Mouse (Mus musculus) embryonic fibroblast, embryonic 13.5 days (primary cell): ENCODE data around the gene Rabepk.

Experiments used
- CTCF ChIP-seq: IDR thresholded peaks from 2 replicates; pipeline ENCODE4 v1.5.1; 2011; ENCODE audit warnings: mild to moderate bottlenecking, control low read depth, low read length, moderate library complexity, borderline replicate concordance; ENCODE audit not compliant: insufficient read depth
- POLR2A ChIP-seq: IDR thresholded peaks from 2 replicates; pipeline ENCODE4 v1.6.1; 2011; ENCODE audit warnings: low read depth, mild to moderate bottlenecking, control low read depth, low read length, moderate library complexity

GRCm38 (mm10) chr2:34736626-34737025 is 63.1 kb downstream of the Rabepk start:
- TF ChIP-seq POLR2A (no peak), CTCF (no peak)
